Mouse (Mus musculus): ENCODE results near the gene Egf. TPM values are rescaled to one million over a fixed set of nuclear protein-coding genes. Genes with fewer than 3 reads are reported as not detected.

Egf gene
- polyA plus RNA-seq, 1 experiment from 2014 or later = 2.6 TPM

- no peaks in the 10 kb centered on the region for H3K4me1 ChIP-seq (replicated peaks; ENCODE audit: insufficient read depth, low read length)
- H3K9ac ChIP-seq (ENCODE audit: low read depth, low read length) = no peak overlapping the region
- H3K9me3 ChIP-seq (replicated peaks; ENCODE audit: low read length) = no peaks in the 10 kb centered on the region
- H3K36me3 ChIP-seq (ENCODE audit: insufficient read depth, low read length) = no peaks in the 10 kb centered on the region
- no peaks in the 10 kb centered on the region for H3K27me3 ChIP-seq (ENCODE audit: insufficient read depth, low read length)
- DNase-seq (ENCODE audit: low spot score) (no peak), ATAC-seq (replicated peaks; ENCODE audit: low FRiP score, low read depth) (no peak)
- TF ChIP-seq CTCF (IDR thresholded peaks at IDR 0.05; ENCODE audit: low read depth) = no peak
- H3K27ac ChIP-seq = no peak overlapping the region
- WGBS = 63% methylated on average over 5 of the region's 5 CpGs
- H3K4me3 ChIP-seq (replicated peaks; ENCODE audit: low read depth, low read length) = 0 out of 2 replicates have a peak overlapping the region, but pooled peaks have one; percentile 54
- H3K4me2 ChIP-seq (ENCODE audit: low read length) = peak overlapping the region; percentile 51; the same call in 1 of the 2 replicates
These were observed 29.5 kb downstream of the Egf start for GRCm38 (mm10) chr3:129725592-129725991.

DNA sequence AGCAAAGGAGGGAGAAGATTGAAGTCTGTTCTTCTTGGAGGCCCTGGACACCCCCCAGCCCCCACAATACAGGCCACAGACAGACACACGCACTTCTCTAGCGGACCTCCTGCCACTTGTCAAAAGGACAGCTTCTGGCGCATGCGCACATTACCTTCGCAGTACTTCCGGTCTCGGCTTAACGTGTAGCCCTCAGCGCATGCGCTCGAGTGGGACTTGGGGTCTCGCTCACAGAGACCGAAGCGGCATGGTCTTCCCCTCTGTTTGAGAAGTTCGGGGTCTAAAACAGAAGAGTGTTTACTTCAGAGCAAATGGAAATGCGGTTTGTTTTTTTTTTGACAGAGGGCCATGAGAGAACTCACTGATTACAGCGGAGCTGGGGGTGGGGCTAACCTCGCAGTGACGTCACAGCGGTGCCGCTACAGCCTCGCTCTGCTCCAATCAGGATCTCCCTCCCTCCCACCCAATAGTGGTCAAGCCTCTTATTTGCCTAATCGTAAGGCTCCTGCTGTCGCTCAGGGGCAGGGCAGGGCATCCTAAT, 30.1 kb downstream of the Egf start:
- ATAC-seq (replicated peaks; ENCODE audit: low FRiP score, low read depth) (peak; percentile 94), DNase-seq (ENCODE audit: low spot score) (peak; percentile 98)
- no peaks in the 10 kb centered on the region for H3K4me1 ChIP-seq (replicated peaks; ENCODE audit: insufficient read depth, low read length)
- H3K9ac ChIP-seq (ENCODE audit: low read depth, low read length) = peak overlapping the region; percentile 23; the same call in 1 of the 2 replicates
- peak overlapping the region; percentile 51 for H3K4me2 ChIP-seq (ENCODE audit: low read length)
- no peak for TF ChIP-seq CTCF (IDR thresholded peaks at IDR 0.05; ENCODE audit: low read depth)
- H3K36me3 ChIP-seq (ENCODE audit: insufficient read depth, low read length) = no peaks in the 10 kb centered on the region
- no peaks in the 10 kb centered on the region for H3K27me3 ChIP-seq (ENCODE audit: insufficient read depth, low read length)
- 2% methylated on average over 24 of the region's 24 CpGs for WGBS
- H3K4me3 ChIP-seq (replicated peaks; ENCODE audit: low read depth, low read length) = peak overlapping the region; percentile 54
- H3K9me3 ChIP-seq (replicated peaks; ENCODE audit: low read length) = no peaks in the 10 kb centered on the region
- peak overlapping the region; percentile 79 for H3K27ac ChIP-seq

DNA sequence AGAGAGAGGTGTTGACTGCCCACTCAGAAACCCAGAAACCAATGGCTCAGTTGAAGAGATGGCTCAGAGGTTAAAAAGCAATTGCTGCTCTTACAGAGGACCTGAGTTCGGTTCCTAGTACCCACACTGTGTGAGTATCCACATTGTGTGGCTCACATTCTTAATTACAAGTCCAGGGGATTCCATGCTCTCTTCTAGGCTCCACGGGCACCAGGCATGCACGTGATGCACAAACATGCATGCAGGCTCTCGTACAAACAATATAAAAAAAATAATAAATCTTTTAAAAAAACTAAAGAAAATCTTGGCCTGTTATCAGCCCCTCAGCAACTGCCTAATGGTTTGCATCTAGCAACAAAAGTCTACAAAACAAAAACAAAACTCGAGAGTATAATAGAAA, 30.6 kb downstream of the Egf start:
- peak overlapping the region; percentile 54 for H3K4me3 ChIP-seq (replicated peaks; ENCODE audit: low read depth, low read length)
- H3K4me1 ChIP-seq (replicated peaks; ENCODE audit: insufficient read depth, low read length) = no peaks in the 10 kb centered on the region
- peak overlapping the region; percentile 79; the same call in 1 of the 2 replicates for H3K27ac ChIP-seq
- peak overlapping the region; percentile 23; the same call in 1 of the 2 replicates for H3K9ac ChIP-seq (ENCODE audit: low read depth, low read length)
- H3K9me3 ChIP-seq (replicated peaks; ENCODE audit: low read length) = no peaks in the 10 kb centered on the region
- H3K36me3 ChIP-seq (ENCODE audit: insufficient read depth, low read length) = no peaks in the 10 kb centered on the region
- ATAC-seq (replicated peaks; ENCODE audit: low FRiP score, low read depth) (peak; percentile 54; the same call in 1 of the 2 replicates), DNase-seq (ENCODE audit: low spot score) (no peak)
- TF ChIP-seq CTCF (IDR thresholded peaks at IDR 0.05; ENCODE audit: low read depth) = no peak
- no peaks in the 10 kb centered on the region for H3K27me3 ChIP-seq (ENCODE audit: insufficient read depth, low read length)
- WGBS = 59% methylated on average over 5 of the region's 5 CpGs
- H3K4me2 ChIP-seq (ENCODE audit: low read length) = peak overlapping the region; percentile 51

GRCm38 (mm10) chr3:129723311-129723710, 31.8 kb downstream of the Egf start:
- 68% methylated on average over 4 of the region's 4 CpGs for WGBS
- Histone ChIP-seq H3K4me3 (replicated peaks; ENCODE audit: low read depth, low read length) (no peak overlapping the region), H3K27me3 (ENCODE audit: insufficient read depth, low read length) (no peaks in the 10 kb centered on the region), H3K9ac (ENCODE audit: low read depth, low read length) (no peak overlapping the region), H3K36me3 (ENCODE audit: insufficient read depth, low read length) (no peaks in the 10 kb centered on the region), H3K27ac (no peak overlapping the region), H3K9me3 (replicated peaks; ENCODE audit: low read length) (no peaks in the 10 kb centered on the region), H3K4me1 (replicated peaks; ENCODE audit: insufficient read depth, low read length) (no peaks in the 10 kb centered on the region), H3K4me2 (ENCODE audit: low read length) (no peak overlapping the region)
- ATAC-seq (replicated peaks; ENCODE audit: low FRiP score, low read depth) = no peak
- DNase-seq (ENCODE audit: low spot score) = no peak
- TF ChIP-seq CTCF (IDR thresholded peaks at IDR 0.05; ENCODE audit: low read depth) = no peak

DNA sequence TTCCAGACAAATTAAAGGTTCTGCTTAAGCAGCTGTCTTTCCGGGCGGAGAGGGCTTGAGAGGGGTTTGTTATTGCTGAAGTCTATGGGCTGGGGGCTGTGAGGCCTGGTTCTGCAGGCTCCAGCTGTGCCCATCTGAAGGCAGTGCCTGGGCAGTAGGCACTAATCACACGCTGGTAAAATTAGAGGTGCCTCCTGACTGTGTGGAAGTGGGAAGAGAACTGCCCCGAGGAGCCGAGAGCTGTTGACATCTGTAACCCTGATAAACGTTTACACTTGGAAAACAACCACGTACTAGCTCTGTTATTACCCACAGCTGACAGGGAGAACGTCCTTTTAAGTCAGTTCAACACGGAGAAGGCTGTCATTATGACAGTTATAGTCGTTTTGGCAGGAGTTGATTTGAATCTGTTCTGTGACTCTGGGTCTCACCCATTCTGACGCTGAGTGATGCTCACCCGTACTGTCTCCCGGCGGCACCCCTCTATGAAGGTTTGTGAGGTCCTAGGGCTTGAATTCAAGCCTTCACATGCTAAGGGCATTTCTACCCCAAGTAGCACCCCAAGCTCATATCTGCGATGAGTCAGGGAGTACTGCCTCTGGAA, 40.5 kb downstream of the Egf start:
- Histone ChIP-seq H3K9me3 (replicated peaks; ENCODE audit: low read length) (no peaks in the 10 kb centered on the region), H3K27me3 (ENCODE audit: insufficient read depth, low read length) (no peaks in the 10 kb centered on the region), H3K36me3 (ENCODE audit: insufficient read depth, low read length) (no peaks in the 10 kb centered on the region), H3K9ac (ENCODE audit: low read depth, low read length) (no peak overlapping the region), H3K4me3 (replicated peaks; ENCODE audit: low read depth, low read length) (no peak overlapping the region), H3K4me1 (replicated peaks; ENCODE audit: insufficient read depth, low read length) (no peaks in the 10 kb centered on the region), H3K27ac (no peak overlapping the region), H3K4me2 (ENCODE audit: low read length) (no peak overlapping the region)
- DNase-seq (ENCODE audit: low spot score) (no peak), ATAC-seq (replicated peaks; ENCODE audit: low FRiP score, low read depth) (no peak)
- 67% methylated on average over 15 of the region's 15 CpGs for WGBS
- no peak for TF ChIP-seq CTCF (IDR thresholded peaks at IDR 0.05; ENCODE audit: low read depth)

- Histone ChIP-seq H3K4me1 (replicated peaks; ENCODE audit: insufficient read depth, low read length) (no peaks in the 10 kb centered on the region), H3K27ac (no peak overlapping the region), H3K36me3 (ENCODE audit: insufficient read depth, low read length) (no peaks in the 10 kb centered on the region), H3K4me2 (ENCODE audit: low read length) (no peak overlapping the region), H3K27me3 (ENCODE audit: insufficient read depth, low read length) (no peaks in the 10 kb centered on the region), H3K9ac (ENCODE audit: low read depth, low read length) (no peak overlapping the region), H3K4me3 (replicated peaks; ENCODE audit: low read depth, low read length) (no peak overlapping the region), H3K9me3 (replicated peaks; ENCODE audit: low read length) (no peaks in the 10 kb centered on the region)
- 21% methylated on average over 5 of the region's 5 CpGs for WGBS
- ATAC-seq (replicated peaks; ENCODE audit: low FRiP score, low read depth) (no peak), DNase-seq (ENCODE audit: low spot score) (peak; percentile 77)
- TF ChIP-seq CTCF (IDR thresholded peaks at IDR 0.05; ENCODE audit: low read depth) = peak; percentile 83
These were observed 47.0 kb downstream of the Egf start for GRCm38 (mm10) chr3:129708157-129708556.
